Mouse (Mus musculus) small intestine, adult 2 months (tissue): ENCODE results near the gene Cept1. TPM values are rescaled to one million over a fixed set of nuclear protein-coding genes. Genes with fewer than 3 reads are reported as not detected.

Source experiments
- H3K27ac ChIP-seq: fragments of 200-500 bp; 2 replicates; pipeline ENCODE4 v1.5.1; 2012; ENCODE audit warnings: low read depth, low read length, control low read depth, inconsistent platforms; ENCODE audit not compliant: insufficient read depth
- H3K27me3 ChIP-seq: fragments of 200-500 bp; 2 replicates; pipeline ENCODE4 v1.6.1; 2012; ENCODE audit warnings: mild to moderate bottlenecking, moderate library complexity, low read length, inconsistent platforms; ENCODE audit not compliant: control insufficient read depth, insufficient read depth
- H3K36me3 ChIP-seq: fragments of 200-500 bp; 2 replicates; pipeline ENCODE4 v1.6.1; 2012; ENCODE audit warnings: mild to moderate bottlenecking, low read length, control low read depth, inconsistent platforms; ENCODE audit not compliant: control insufficient read depth, insufficient read depth
- H3K4me1 ChIP-seq: fragments of 200-500 bp; 2 replicates; pipeline ENCODE4 v1.6.1; 2012; ENCODE audit warnings: low read length, inconsistent platforms, mixed read lengths; ENCODE audit not compliant: control insufficient read depth, insufficient read depth, insufficient read length
- H3K4me3 ChIP-seq: fragments of 200-500 bp; 2 replicates; pipeline ENCODE4 v1.5.1; 2012; ENCODE audit warnings: low read depth, mild to moderate bottlenecking, control low read depth, inconsistent platforms, low read length, moderate library complexity
- CTCF ChIP-seq: fragments of 200-500 bp; IDR thresholded peaks from 2 replicates; pipeline ENCODE4 v1.5.1; 2012; ENCODE audit warnings: low read depth, mild to moderate bottlenecking, control low read depth, inconsistent platforms, low read length, moderate library complexity, mixed read lengths; ENCODE audit not compliant: insufficient replicate concordance, insufficient read length; ENCODE audit errors: extremely low read depth
- POLR2A ChIP-seq: fragments of 200-500 bp; IDR thresholded peaks from 2 replicates; pipeline ENCODE4 v1.6.1; 2012; ENCODE audit warnings: low read depth, mild to moderate bottlenecking, control low read depth, inconsistent platforms, low read length, moderate library complexity
- WGBS: fragments of 180-500 bp; shearing (Covaris S2); methylation state at CpG from one replicate; pipeline ENCODE4 v1.1.7; 2018; 5-methylcytosine and 5-hydroxymethylcytosine counted together
- polyA plus RNA-seq: library from polyadenylated mRNA; depleted of rRNA; stranded (reverse); fragments of >200 nt; gene quantifications from 2 replicates; pipeline ENCODE4 v1.2.3, GENCODE M21; 2012

Gene Cept1
- polyA plus RNA-seq, 1 experiment, result 13.2 TPM

GRCm38 (mm10) chr3:106548971-106549370 is 1.4 kb upstream of the Cept1 start:
- WGBS, result 7% methylated on average over 3 of the region's 3 CpGs
- H3K4me3 ChIP-seq, result no peak overlapping the region
- no peak for TF ChIP-seq CTCF
- no peak for TF ChIP-seq POLR2A

GRCm38 (mm10) chr3:106547924-106548539 is 430 bp upstream of the Cept1 start:
- under 1% methylated on average over 27 of the region's 27 CpGs for WGBS

More at GRCm38 (mm10) chr3:106548971-106549370, 1.4 kb upstream of the Cept1 start:
- Histone ChIP-seq H3K27ac (no peak overlapping the region), H3K36me3 (peaks cover 5% of the 10 kb centered on the region; the same call in 1 of the 2 replicates), H3K27me3 (no peaks in the 10 kb centered on the region), H3K4me1 (peaks cover 2% of the 10 kb centered on the region; the same call in 1 of the 2 replicates)

GRCm38 (mm10) chr3:106544721-106545316 is 2.8 kb downstream of the Cept1 start:
- Histone ChIP-seq H3K36me3 (no peaks in the 10 kb centered on the region), H3K4me3 (no peak overlapping the region), H3K27me3 (no peaks in the 10 kb centered on the region), H3K27ac (no peak overlapping the region), H3K4me1 (peaks cover 3% of the 10 kb centered on the region; the same call in 1 of the 2 replicates)
- TF ChIP-seq CTCF (no peak), POLR2A (no peak)
- WGBS, result 41% methylated on average over 8 of the region's 8 CpGs

More at GRCm38 (mm10) chr3:106547924-106548539, 430 bp upstream of the Cept1 start:
- H3K27me3 ChIP-seq, result no peaks in the 10 kb centered on the region
- peak overlapping the region; percentile 93 for H3K4me3 ChIP-seq
- H3K36me3 ChIP-seq, result 0 out of 2 replicates have a peak, but pooled peaks cover 2% of the 10 kb centered on the region
- peaks cover 3% of the 10 kb centered on the region; the same call in 1 of the 2 replicates for H3K4me1 ChIP-seq
- H3K27ac ChIP-seq, result peak overlapping the region; percentile 91
- TF ChIP-seq POLR2A (no peak), CTCF (no peak)

GRCm38 (mm10) chr3:106533277-106533676 is 14.3 kb downstream of the Cept1 start:
- no peaks in the 10 kb centered on the region for H3K27me3 ChIP-seq
- peaks cover 14% of the 10 kb centered on the region for H3K36me3 ChIP-seq
- no peaks in the 10 kb centered on the region; the same call in 1 of the 2 replicates for H3K4me1 ChIP-seq
- H3K4me3 ChIP-seq, result no peak overlapping the region
- TF ChIP-seq POLR2A (no peak), CTCF (no peak)
- WGBS, result 80% methylated on average over 2 of the region's 2 CpGs
- H3K27ac ChIP-seq, result no peak overlapping the region

GRCm38 (mm10) chr3:106528032-106528431 is 19.6 kb downstream of the Cept1 start:
- Histone ChIP-seq H3K4me3 (no peak overlapping the region), H3K36me3 (peaks cover 9% of the 10 kb centered on the region), H3K4me1 (no peaks in the 10 kb centered on the region; the same call in 1 of the 2 replicates), H3K27me3 (no peaks in the 10 kb centered on the region), H3K27ac (peak overlapping the region; percentile 86)
- WGBS, result 30% methylated on average over 2 of the region's 2 CpGs
- TF ChIP-seq CTCF, result no peak
- TF ChIP-seq POLR2A, result no peak

GRCm38 (mm10) chr3:106526411-106526810 is 21.2 kb downstream of the Cept1 start:
- no peaks in the 10 kb centered on the region for H3K27me3 ChIP-seq
- H3K4me3 ChIP-seq, result no peak overlapping the region
- 33% methylated on average over 2 of the region's 2 CpGs for WGBS
- peaks cover 2% of the 10 kb centered on the region for H3K36me3 ChIP-seq
- no peak for TF ChIP-seq POLR2A
- TF ChIP-seq CTCF, result no peak
- no peaks in the 10 kb centered on the region; the same call in 1 of the 2 replicates for H3K4me1 ChIP-seq
- peak overlapping the region; percentile 78; the same call in 1 of the 2 replicates for H3K27ac ChIP-seq

GRCm38 (mm10) chr3:106522730-106523129 is 24.9 kb downstream of the Cept1 start:
- TF ChIP-seq POLR2A (no peak), CTCF (no peak)
- Histone ChIP-seq H3K4me1 (no peaks in the 10 kb centered on the region), H3K27ac (no peak overlapping the region), H3K27me3 (no peaks in the 10 kb centered on the region), H3K36me3 (peaks cover 3% of the 10 kb centered on the region), H3K4me3 (no peak overlapping the region)
- 92% methylated on average over 1 of the region's 1 CpGs for WGBS
